Mouse (Mus musculus): ENCODE measurements around the gene Gm44965. TPM values are rescaled to one million over a fixed set of nuclear protein-coding genes. Genes with fewer than 3 reads are reported as not detected.

Gm44965 gene
- polyA plus RNA-seq, 1 experiment: not detected

- H3K4me1 ChIP-seq (ENCODE audit: control insufficient read depth, insufficient read depth, low read length): no peaks in the 10 kb centered on the region
- no peak overlapping the region for H3K4me3 ChIP-seq (replicated peaks; ENCODE audit: control insufficient read depth, low read depth, low read length)
- WGBS: 83% methylated on average over 5 of the region's 5 CpGs
- H3K27ac ChIP-seq (ENCODE audit: control insufficient read depth, insufficient read depth, low read depth, low read length, poor library complexity): no peak overlapping the region
- no peak for TF ChIP-seq POLR2A (IDR thresholded peaks at IDR 0.05; ENCODE audit: borderline replicate concordance, control insufficient read depth, low read depth, low read length)
- no peak for TF ChIP-seq CTCF (IDR thresholded peaks at IDR 0.05; ENCODE audit: control insufficient read depth, insufficient read depth, low read length)
Observed at GRCm38 (mm10) chr6:48572014-48572413, 21.7 kb upstream of the Gm44965 start.

GRCm38 (mm10) chr6:48572572-48573061 lies 21.1 kb upstream of the Gm44965 start, which contains the start of gene Rarres2:
Gene Rarres2 (minus strand): TSS chr6:48572789.
- no peak within 1 kb of the TSS for H3K4me3 ChIP-seq (replicated peaks; ENCODE audit: control insufficient read depth, low read depth, low read length)
- no peak within 1 kb of the TSS for H3K27ac ChIP-seq (ENCODE audit: control insufficient read depth, insufficient read depth, low read depth, low read length, poor library complexity)
- no peaks in the 10 kb centered on the region for H3K4me1 ChIP-seq (ENCODE audit: control insufficient read depth, insufficient read depth, low read length)
- no peak for TF ChIP-seq CTCF (IDR thresholded peaks at IDR 0.05; ENCODE audit: control insufficient read depth, insufficient read depth, low read length)
- TF ChIP-seq POLR2A (IDR thresholded peaks at IDR 0.05; ENCODE audit: borderline replicate concordance, control insufficient read depth, low read depth, low read length): no peak
- WGBS: 70% methylated on average over 6 of the region's 6 CpGs

- TF ChIP-seq POLR2A (IDR thresholded peaks at IDR 0.05; ENCODE audit: borderline replicate concordance, control insufficient read depth, low read depth, low read length) (no peak), CTCF (IDR thresholded peaks at IDR 0.05; ENCODE audit: control insufficient read depth, insufficient read depth, low read length) (no peak)
- Histone ChIP-seq H3K4me1 (ENCODE audit: control insufficient read depth, insufficient read depth, low read length) (no peaks in the 10 kb centered on the region), H3K27ac (ENCODE audit: control insufficient read depth, insufficient read depth, low read depth, low read length, poor library complexity) (no peak overlapping the region), H3K4me3 (replicated peaks; ENCODE audit: control insufficient read depth, low read depth, low read length) (no peak overlapping the region)
- WGBS: 61% methylated on average over 10 of the region's 10 CpGs
Observed at GRCm38 (mm10) chr6:48573280-48573679, 20.5 kb upstream of the Gm44965 start.

GRCm38 (mm10) chr6:48573981-48574380 lies 19.8 kb upstream of the Gm44965 start:
- TF ChIP-seq POLR2A (IDR thresholded peaks at IDR 0.05; ENCODE audit: borderline replicate concordance, control insufficient read depth, low read depth, low read length): no peak
- H3K27ac ChIP-seq (ENCODE audit: control insufficient read depth, insufficient read depth, low read depth, low read length, poor library complexity): no peak overlapping the region
- WGBS: 74% methylated on average over 3 of the region's 3 CpGs
- no peak overlapping the region for H3K4me3 ChIP-seq (replicated peaks; ENCODE audit: control insufficient read depth, low read depth, low read length)
- no peaks in the 10 kb centered on the region for H3K4me1 ChIP-seq (ENCODE audit: control insufficient read depth, insufficient read depth, low read length)

- TF ChIP-seq CTCF (IDR thresholded peaks at IDR 0.05; ENCODE audit: control insufficient read depth, insufficient read depth, low read length): no peak
- no peak for TF ChIP-seq POLR2A (IDR thresholded peaks at IDR 0.05; ENCODE audit: borderline replicate concordance, control insufficient read depth, low read depth, low read length)
- 39% methylated on average over 5 of the region's 5 CpGs for WGBS
- Histone ChIP-seq H3K4me1 (ENCODE audit: control insufficient read depth, insufficient read depth, low read length) (no peaks in the 10 kb centered on the region), H3K27ac (ENCODE audit: control insufficient read depth, insufficient read depth, low read depth, low read length, poor library complexity) (no peak overlapping the region), H3K4me3 (replicated peaks; ENCODE audit: control insufficient read depth, low read depth, low read length) (no peak overlapping the region)
Observed at GRCm38 (mm10) chr6:48578736-48579135, 15.0 kb upstream of the Gm44965 start.

- H3K4me1 ChIP-seq (ENCODE audit: control insufficient read depth, insufficient read depth, low read length): no peaks in the 10 kb centered on the region
- under 1% methylated on average over 5 of the region's 5 CpGs for WGBS
- no peak overlapping the region for H3K4me3 ChIP-seq (replicated peaks; ENCODE audit: control insufficient read depth, low read depth, low read length)
Observed at GRCm38 (mm10) chr6:48579215-48579648, 14.5 kb upstream of the Gm44965 start.

GRCm38 (mm10) chr6:48581257-48581656 lies 12.5 kb upstream of the Gm44965 start:
- H3K4me3 ChIP-seq (replicated peaks; ENCODE audit: control insufficient read depth, low read depth, low read length): no peak overlapping the region
- H3K27ac ChIP-seq (ENCODE audit: control insufficient read depth, insufficient read depth, low read depth, low read length, poor library complexity): no peak overlapping the region
- no peaks in the 10 kb centered on the region for H3K4me1 ChIP-seq (ENCODE audit: control insufficient read depth, insufficient read depth, low read length)
- TF ChIP-seq POLR2A (IDR thresholded peaks at IDR 0.05; ENCODE audit: borderline replicate concordance, control insufficient read depth, low read depth, low read length): no peak
- WGBS: 69% methylated on average over 3 of the region's 3 CpGs

More at GRCm38 (mm10) chr6:48579215-48579648, 14.5 kb upstream of the Gm44965 start:
- no peak overlapping the region for H3K27ac ChIP-seq (ENCODE audit: control insufficient read depth, insufficient read depth, low read depth, low read length, poor library complexity)
- TF ChIP-seq CTCF (IDR thresholded peaks at IDR 0.05; ENCODE audit: control insufficient read depth, insufficient read depth, low read length) (no peak), POLR2A (IDR thresholded peaks at IDR 0.05; ENCODE audit: borderline replicate concordance, control insufficient read depth, low read depth, low read length) (no peak)

- WGBS: 77% methylated on average over 3 of the region's 3 CpGs
- H3K4me1 ChIP-seq (ENCODE audit: control insufficient read depth, insufficient read depth, low read length): no peaks in the 10 kb centered on the region
Observed at GRCm38 (mm10) chr6:48582037-48582436, 11.7 kb upstream of the Gm44965 start.

More at GRCm38 (mm10) chr6:48582037-48582436, 11.7 kb upstream of the Gm44965 start:
- no peak overlapping the region for H3K4me3 ChIP-seq (replicated peaks; ENCODE audit: control insufficient read depth, low read depth, low read length)
- TF ChIP-seq CTCF (IDR thresholded peaks at IDR 0.05; ENCODE audit: control insufficient read depth, insufficient read depth, low read length) (0 out of 2 replicates have a peak, but pooled peaks have one; percentile 14), POLR2A (IDR thresholded peaks at IDR 0.05; ENCODE audit: borderline replicate concordance, control insufficient read depth, low read depth, low read length) (no peak)
- no peak overlapping the region for H3K27ac ChIP-seq (ENCODE audit: control insufficient read depth, insufficient read depth, low read depth, low read length, poor library complexity)

Data from bone marrow, adult 2 months (tissue).